ENCODE assay signal across 35 mouse cellular contexts in the genomic region with DNA sequence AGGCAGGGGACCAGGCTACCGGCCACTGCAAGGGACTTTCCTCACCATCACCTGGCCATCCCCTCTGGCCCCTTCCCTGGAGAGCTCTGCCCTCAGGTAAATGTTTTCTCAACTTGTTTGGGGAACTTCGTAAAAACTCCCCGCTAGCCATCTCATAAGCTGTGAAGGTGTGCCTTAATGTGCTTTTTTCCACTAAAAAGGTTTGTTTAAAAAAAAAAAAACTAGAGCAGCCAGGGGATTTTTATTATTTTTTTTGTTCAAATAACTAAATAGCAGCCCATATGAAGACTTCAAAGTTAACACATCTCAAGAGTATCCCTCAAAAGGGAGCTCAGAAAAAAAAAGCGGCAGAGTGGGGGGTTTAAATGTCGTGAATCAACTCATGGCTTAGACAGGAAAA. TPM values are rescaled to one million over a fixed set of nuclear protein-coding genes. Genes with fewer than 3 reads are reported as not detected.
"Had no signal": no experiment of that assay in that cellular context is flagged by ENCODE, and none has a peak within 500 bp of the region (broad histone marks: within the 10 kb centered on the region; RNA-seq: fewer than 3 reads in every experiment).

No protein-coding gene starts in this region.

- H3K36me3 ChIP-seq: heart, embryonic 10.5 days; heart, embryonic 12.5 days; heart, embryonic 13.5 days; heart, embryonic 15.5 days; hindbrain, embryonic 10.5 days; hindbrain, embryonic 12.5 days; hindbrain, embryonic 13.5 days; hindbrain, embryonic 15.5 days; intestine, embryonic 15.5 days; kidney, embryonic 15.5 days had no signal

- H3K4me1 ChIP-seq: hindbrain, embryonic 12.5 days; hindbrain, embryonic 13.5 days; hindbrain, embryonic 15.5 days; intestine, embryonic 15.5 days; kidney, embryonic 15.5 days had no signal

- H3K9me3 ChIP-seq: heart, embryonic 10.5 days; heart, embryonic 13.5 days; heart, embryonic 15.5 days; hindbrain, embryonic 10.5 days; hindbrain, embryonic 15.5 days; intestine, embryonic 15.5 days; kidney, embryonic 15.5 days had no signal

- H3K4me2 ChIP-seq: heart, embryonic 11.5 days; heart, embryonic 12.5 days; heart, embryonic 13.5 days; heart, embryonic 15.5 days; hindbrain, embryonic 12.5 days; hindbrain, embryonic 13.5 days; hindbrain, embryonic 14.5 days; hindbrain, embryonic 15.5 days; intestine, embryonic 15.5 days; kidney, embryonic 15.5 days had no signal

- ATAC-seq: hindbrain, embryonic 16.5 days; hindbrain, postnatal 0 days; inflammation-experienced regulatory T-cells, adult 6 months; intestine, embryonic 15.5 days; intestine, embryonic 16.5 days; intestine, postnatal 0 days had no signal

- H3K27me3 ChIP-seq: heart, embryonic 12.5 days; heart, embryonic 13.5 days; heart, embryonic 15.5 days; hindbrain, embryonic 12.5 days; hindbrain, embryonic 13.5 days; hindbrain, embryonic 15.5 days; intestine, embryonic 15.5 days; kidney, embryonic 15.5 days had no signal

- H3K4me3 ChIP-seq: heart, embryonic 10.5 days; heart, embryonic 12.5 days; heart, embryonic 13.5 days; heart, embryonic 15.5 days; hindbrain, embryonic 10.5 days; hindbrain, embryonic 12.5 days; hindbrain, embryonic 13.5 days; hindbrain, embryonic 15.5 days; intestine, embryonic 15.5 days; kidney, embryonic 15.5 days; layer of hippocampus, adult 2 months; left cerebral cortex, adult 2 months had no signal

- H3K9ac ChIP-seq: heart, embryonic 12.5 days; heart, embryonic 13.5 days; heart, embryonic 15.5 days; hindbrain, embryonic 12.5 days; hindbrain, embryonic 13.5 days; hindbrain, embryonic 14.5 days; hindbrain, embryonic 15.5 days; intestine, embryonic 15.5 days; kidney, embryonic 15.5 days had no signal

- DNase-seq: heart, postnatal 14 days; heart, postnatal 36 days; heart, postnatal 4 days; kidney, adult 11 months; kidney, adult 18-20 months; kidney, adult 2 months; kidney, adult 8-10 months; kidney, adult 9 months; kidney, postnatal 10 days; kidney, postnatal 14 days; kidney, postnatal 25 days; kidney, postnatal 36 days; kidney, postnatal 4 days; layer of hippocampus, adult 9-11 months; layer of hippocampus, postnatal 36 days had no signal

- H3K27ac ChIP-seq: heart, embryonic 10.5 days; heart, embryonic 13.5 days; heart, embryonic 15.5 days; hindbrain, embryonic 10.5 days; hindbrain, embryonic 12.5 days; hindbrain, embryonic 13.5 days; hindbrain, embryonic 14.5 days; hindbrain, embryonic 15.5 days; hindbrain, postnatal 0 days; intestine, embryonic 15.5 days; kidney, embryonic 15.5 days; kidney, postnatal 0 days; layer of hippocampus, adult 2 months; left cerebral cortex, adult 2 months had no signal

RNA-seq across cellular contexts. Expression of a gene that starts 7.4 kb away (rescaled TPM):
- total RNA-seq: hindbrain, postnatal 0 days had no signal
